Mouse (Mus musculus) embryo, embryonic 11 days (tissue): ENCODE data around the gene Zfp442.
"Not testable (repeated sequence)": the region's sequence is repeated elsewhere in the genome, so short reads cannot be mapped to it uniquely, and the experiment has no call there.

ENCODE experiments used
- DNase-seq: peaks from one replicate; pipeline ENCODE4 v3.0.0-alpha.2; 2015

Zfp442 gene

DNA sequence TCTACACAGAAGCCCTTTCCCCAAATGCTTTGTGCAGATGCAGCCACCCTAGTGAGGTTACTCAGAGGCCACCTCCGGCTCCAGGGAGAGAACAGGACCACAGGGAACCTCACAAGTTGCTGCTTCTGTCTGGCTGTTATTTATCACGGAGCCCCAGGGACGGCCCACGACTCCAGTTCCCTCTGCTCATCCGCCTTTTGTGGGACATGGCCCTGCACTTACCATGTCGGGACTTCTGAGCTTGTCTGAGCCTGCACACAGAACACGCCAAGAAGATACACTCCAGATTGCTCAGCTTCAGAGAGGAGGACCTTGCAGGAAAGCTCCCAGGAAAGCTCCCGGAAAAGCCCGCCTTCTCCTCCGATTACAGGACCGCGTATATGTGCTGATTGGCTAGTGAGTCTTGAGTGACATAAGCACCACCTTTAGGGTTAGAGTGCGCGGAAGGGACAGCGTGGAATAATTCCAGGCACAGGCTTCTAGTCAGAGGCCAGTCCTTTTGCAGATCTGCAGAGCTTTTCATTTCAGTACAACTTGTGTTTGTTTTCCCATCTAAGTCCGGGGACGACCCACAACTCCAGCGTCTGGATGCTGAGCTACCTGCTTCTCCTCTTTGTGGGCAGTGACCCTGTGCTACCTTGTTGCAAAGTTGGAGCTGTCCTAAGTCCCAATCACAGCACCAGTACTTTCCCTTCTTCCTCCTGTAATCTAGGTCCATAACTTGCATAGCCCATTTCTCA is at the start of gene Zfp442:
Zfp442 (minus strand) TSS at position 307 of the 740 bp plus-strand sequence.
- DNase-seq = peak; percentile 73

DNA sequence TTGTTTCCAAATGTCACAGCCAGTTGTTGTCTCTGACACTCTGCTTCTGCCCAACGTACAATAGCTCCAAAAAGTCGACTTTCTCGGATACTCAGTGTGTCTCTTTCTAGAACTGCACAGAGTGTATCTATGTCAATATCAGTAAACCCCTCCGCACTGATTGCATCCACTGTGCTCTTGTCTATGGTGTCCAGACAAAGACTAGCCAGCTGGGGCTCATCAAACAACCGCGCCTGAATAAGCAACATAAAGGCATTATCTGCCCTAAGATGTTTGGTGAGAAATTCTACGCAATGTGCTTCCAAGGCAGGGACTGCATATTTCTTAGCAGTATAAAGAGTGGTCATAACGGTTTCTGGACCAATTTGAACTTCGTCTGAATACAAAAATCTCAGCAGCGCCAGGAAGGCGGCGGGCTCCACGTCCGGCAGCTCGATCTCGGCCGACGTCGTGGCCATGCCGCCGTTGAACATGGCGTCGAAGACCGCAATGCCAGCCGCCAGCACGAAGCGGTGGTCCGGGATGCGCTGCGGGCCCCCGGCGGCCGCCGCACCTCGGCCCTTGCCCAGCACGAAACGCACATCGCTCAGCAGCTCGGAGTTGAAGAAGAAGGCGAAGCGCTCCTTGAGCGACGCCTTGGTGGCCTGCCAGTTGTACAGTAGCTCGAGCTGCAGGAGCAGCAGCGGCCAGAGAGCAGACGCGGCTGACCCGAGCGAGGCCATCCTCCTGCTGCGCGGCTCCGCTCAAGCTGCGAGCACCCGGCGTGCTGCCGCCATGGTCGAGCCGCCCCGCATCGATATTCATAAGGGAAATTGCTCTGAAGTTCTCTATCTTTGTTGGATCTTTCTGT is 49.1 kb upstream of the Zfp442 start:
- DNase-seq = peak; percentile 22

DNA sequence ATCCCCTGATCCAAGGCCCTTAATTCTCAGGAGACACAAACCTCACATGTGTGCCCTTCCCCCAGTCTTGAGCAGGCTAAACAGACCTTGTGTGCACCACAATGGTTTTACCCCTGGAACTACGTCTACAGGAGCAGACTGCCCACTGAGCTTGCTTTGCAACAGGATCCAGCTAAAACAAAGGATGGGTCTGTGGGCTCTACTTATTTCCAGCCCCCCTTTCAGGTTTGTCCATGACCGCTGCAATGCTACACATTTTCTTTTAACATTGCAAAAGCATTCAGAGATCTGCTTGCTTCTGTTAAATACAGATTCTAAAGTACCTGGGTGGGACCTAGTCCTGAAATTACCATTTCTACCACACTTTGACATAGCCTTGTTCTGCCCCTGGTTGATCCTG is 41.7 kb upstream of the Zfp442 start:
- DNase-seq = no peak

DNA sequence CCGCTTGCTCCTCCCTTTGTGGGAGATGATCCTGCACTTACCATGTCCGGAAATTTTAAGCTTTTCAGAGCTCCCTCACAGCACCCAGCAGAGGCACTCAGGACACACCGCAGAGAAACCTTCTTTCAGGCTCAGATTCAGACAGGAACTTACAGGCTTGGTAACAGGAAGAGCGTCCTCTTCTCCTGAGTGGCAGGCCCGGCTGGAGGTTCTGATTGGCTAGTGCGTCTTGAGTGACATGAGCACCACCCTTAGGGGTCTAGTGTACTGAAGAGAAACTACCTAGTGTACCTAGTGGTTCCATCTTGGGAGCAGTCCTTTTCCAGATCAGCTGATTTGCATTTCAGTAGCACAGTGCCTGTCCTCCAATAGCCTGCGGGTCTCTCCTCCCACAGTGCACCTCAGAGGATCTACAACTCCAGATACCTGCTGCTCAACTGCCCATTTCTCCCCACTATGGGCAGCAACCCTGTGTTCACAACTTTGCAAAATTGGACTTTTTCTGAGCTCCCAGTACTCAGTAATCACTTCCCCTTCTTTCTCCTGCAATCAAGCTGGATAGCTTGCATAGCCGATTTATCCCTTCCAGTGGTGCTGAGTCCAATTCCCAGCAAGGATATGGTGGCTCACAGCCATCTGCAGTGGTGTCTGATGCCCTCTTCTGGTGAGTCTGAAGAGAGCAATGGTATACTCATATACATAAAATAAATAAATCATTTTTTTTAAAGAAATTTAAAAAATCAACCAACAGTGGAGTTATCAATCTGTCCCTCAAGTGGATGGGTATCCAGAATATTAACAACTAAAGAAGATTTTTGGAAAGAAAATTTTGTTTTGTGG is 33.9 kb upstream of the Zfp442 start, which contains the start of gene Zfp345:
Zfp345 (minus strand) TSS at position 153 of the 840 bp plus-strand sequence.
- DNase-seq = not testable (repeated sequence)

DNA sequence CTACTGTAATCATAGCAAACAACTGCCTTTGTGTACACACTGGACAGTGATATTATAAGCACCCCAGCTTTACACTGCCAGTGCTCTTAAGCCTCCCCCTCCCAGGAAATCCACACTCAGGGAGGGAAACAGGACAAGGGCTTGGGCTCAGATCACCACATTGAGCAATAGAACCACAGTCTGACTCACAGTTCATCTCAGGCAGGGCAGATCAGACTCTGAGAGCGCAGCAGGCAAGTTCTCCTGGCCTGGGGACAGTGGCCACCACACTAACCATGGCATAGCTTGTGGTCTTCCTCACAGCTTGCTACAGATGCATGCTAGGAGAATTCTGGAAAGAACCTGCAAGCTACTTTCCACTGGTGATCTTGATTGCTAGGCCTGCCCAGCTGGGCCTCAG is 12.2 kb downstream of the Zfp442 start:
- DNase-seq = not testable (repeated sequence)

DNA sequence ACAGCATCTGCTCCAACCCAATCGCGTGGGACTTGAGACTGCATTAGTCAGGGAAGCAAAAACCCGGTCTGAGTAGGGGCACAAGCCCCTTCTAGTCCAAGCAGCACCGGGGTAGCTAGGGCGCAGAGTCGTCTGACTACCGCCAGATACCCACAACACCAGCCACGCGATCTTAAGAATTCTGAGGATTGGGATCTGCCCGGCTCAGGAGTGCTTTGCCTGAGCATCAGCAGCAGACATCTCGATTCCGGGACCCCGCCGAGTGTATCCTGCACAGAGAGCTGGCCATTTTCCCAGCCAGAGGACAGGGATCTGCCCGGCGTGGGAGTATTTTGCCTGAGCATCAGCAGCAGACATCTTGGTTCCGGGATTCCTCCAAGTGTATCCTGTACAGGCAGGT is 39.1 kb downstream of the Zfp442 start:
- DNase-seq = not testable (repeated sequence)

DNA sequence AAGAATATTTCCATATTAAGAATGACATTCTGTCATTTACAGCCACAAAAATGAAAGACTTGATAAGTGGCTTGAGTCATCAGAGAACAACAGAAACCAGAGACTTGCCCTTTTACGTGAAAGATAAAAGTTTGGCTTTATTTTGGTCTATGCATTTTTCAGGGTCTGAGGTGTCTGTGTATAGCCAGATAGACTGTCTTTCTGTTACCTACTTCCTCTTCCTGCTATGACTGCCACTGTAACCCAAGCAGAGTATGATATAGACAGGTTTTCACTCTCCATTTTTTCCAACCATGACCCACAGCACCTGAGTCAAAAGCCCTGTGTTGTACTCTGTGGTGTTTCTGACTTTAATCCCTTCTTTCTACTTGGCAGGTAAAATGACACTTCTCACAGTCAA is 61.1 kb downstream of the Zfp442 start:
- no peak for DNase-seq

DNA sequence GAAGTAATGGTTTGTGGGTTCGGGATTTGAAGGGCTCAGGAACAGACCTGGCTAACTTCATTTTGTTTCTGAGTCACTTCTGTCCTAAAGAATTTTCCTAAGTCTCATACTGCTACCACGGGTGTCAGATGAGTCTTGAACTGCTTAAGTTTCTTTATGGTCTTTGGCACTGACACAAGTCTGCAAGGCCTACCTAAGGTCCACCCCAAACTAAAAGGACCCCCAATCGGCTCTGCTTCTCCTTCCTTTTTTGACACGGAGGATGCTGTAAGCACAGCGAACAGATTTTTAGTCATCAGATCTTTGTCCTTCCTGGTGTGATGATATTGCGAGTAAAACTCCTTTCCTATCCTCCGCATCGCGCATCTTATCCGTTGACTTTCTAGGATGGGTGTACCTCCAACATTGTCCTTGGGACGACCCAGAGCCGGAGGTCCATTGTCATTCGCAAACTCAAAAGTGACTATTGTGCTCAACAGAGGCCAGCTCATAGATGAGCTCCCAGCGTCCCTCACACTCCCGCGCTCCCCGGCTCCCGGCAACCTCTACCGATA is 65.7 kb downstream of the Zfp442 start:
- DNase-seq = not testable (repeated sequence)

DNA sequence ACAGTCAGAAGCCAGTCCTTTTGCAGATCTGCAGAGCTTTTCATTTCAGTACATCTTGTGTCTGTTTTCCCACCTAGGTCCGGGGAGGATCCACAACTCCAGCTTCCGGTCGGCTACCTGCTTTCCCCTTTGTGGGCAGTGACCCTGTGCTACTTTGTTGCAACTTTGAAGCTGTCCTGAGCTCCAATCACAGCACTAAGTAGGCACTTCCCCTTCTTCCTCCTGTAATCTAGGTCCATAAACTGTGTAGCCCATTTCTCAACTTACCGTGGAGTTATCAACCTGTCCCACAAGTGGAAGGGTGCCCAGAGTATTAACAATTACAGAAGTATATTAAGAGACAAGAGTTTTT is 88.4 kb downstream of the Zfp442 start:
- no peak for DNase-seq

DNA sequence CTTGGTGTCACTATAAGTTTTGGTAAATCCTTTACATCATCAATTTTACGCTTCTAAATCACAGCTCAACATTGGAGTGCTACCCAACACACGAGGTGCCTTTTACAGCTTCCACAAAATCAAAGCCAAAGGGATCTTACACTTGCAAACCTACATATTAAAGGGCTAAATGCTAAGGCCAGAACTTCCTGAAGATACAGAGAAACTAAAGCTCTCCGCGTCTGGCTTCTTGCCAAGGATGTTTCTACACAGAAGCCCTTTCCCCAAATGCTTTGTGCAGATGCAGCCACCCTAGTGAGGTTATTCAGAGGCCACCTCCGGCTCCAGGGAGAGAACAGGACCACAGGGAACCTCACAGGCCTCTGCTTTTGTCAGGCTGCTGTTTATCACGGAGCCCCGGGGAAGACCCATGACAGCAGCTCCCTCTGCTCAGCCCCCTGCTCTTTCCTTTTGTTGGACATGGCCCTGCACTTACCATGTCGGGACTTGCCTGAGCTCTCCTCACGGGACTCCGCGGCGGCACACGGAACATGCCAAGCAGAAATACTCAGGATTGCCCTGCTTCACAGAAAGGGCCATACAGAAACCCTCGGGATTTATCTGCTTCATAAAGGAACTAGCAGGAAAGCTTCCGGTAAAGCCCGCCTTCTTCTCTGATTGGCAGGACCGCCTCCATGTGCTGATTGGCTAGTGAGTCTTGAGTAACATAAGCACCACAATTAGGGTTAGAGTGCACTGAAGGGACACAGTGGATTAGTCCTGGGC is 89.0 kb downstream of the Zfp442 start, which contains the start of gene 3300002I08Rik:
3300002I08Rik (minus strand) TSS at position 653 of the 765 bp plus-strand sequence.
- DNase-seq = peak; percentile 90
